8 mouse cellular contexts compared by ENCODE assay signal in genomic region chr11:33176525-33177245, GRCm38 (mm10). TPM values are rescaled to one million over a fixed set of nuclear protein-coding genes. Genes with fewer than 3 reads are reported as not detected.
DNase-seq lines count a peak whose midpoint lies in the region; ATAC-seq and TF ChIP-seq lines count a peak whose summit lies in the region.

No protein-coding gene starts in this region.

- no peak overlapping the region for H3K27ac ChIP-seq in heart, embryonic 12.5 days (ENCODE audit: poor library complexity, severe bottlenecking)
- no peak overlapping the region for H3K27ac ChIP-seq in forebrain, embryonic 16.5 days (ENCODE audit: low read length)
- no peak overlapping the region for H3K27ac ChIP-seq in left cerebral cortex, adult 2 months
- no peak overlapping the region for H3K27ac ChIP-seq in midbrain, embryonic 16.5 days (ENCODE audit: low read length)

- H3K4me1 ChIP-seq in heart, embryonic 12.5 days (replicated peaks) = peaks cover 10% of the 10 kb centered on the region
- peaks cover 8% of the 10 kb centered on the region for H3K4me1 ChIP-seq in forebrain, embryonic 16.5 days (replicated peaks; ENCODE audit: control insufficient read depth, insufficient read depth, low read length)
- H3K4me1 ChIP-seq in midbrain, embryonic 16.5 days (ENCODE audit: control insufficient read depth, insufficient read depth, low read length) = peaks cover 5% of the 10 kb centered on the region; the same call in 1 of the 2 replicates

- no peak overlapping the region for H3K9ac ChIP-seq in heart, embryonic 12.5 days
- no peak overlapping the region for H3K9ac ChIP-seq in forebrain, embryonic 16.5 days (replicated peaks; ENCODE audit: low read depth, low read length)
- no peak overlapping the region for H3K9ac ChIP-seq in midbrain, embryonic 16.5 days (ENCODE audit: low read depth, low read length)

- no peaks in the 10 kb centered on the region for H3K36me3 ChIP-seq in heart, embryonic 12.5 days
- H3K36me3 ChIP-seq in forebrain, embryonic 16.5 days (ENCODE audit: control insufficient read depth, insufficient read depth) = no peaks in the 10 kb centered on the region
- no peaks in the 10 kb centered on the region for H3K36me3 ChIP-seq in midbrain, embryonic 16.5 days (ENCODE audit: control insufficient read depth, insufficient read depth, low read length)

- H3K4me3 ChIP-seq in heart, embryonic 12.5 days = no peak overlapping the region
- H3K4me3 ChIP-seq in forebrain, embryonic 16.5 days (replicated peaks; ENCODE audit: low read length) = no peak overlapping the region
- H3K4me3 ChIP-seq in left cerebral cortex, adult 2 months = no peak overlapping the region
- no peak overlapping the region for H3K4me3 ChIP-seq in midbrain, embryonic 16.5 days (ENCODE audit: low read depth, low read length)

- peak; percentile 87 for TF ChIP-seq CTCF in left cerebral cortex, adult 2 months (IDR thresholded peaks at IDR 0.05)

- H3K27me3 ChIP-seq in heart, embryonic 12.5 days (replicated peaks) = peaks cover 63% of the 10 kb centered on the region
- 0 out of 2 replicates have a peak, but pooled peaks cover 5% of the 10 kb centered on the region for H3K27me3 ChIP-seq in forebrain, embryonic 16.5 days (replicated peaks; ENCODE audit: control insufficient read depth, insufficient read depth, low read length)
- H3K27me3 ChIP-seq in midbrain, embryonic 16.5 days (ENCODE audit: control insufficient read depth, insufficient read depth, low read depth, low read length) = peaks cover 11% of the 10 kb centered on the region

- intact Hi-C loops in left cerebral cortex, adult 2 months (cut with DNase I) = loop anchor here (1.0 to 10.0 kb wide), 6 partner anchors 119 to 738 kb away; no protein-coding TSS in a partner anchor
- intact Hi-C loops in gastrocnemius, postnatal 36 days (cut with DNase I) = loop anchor here (1.0 to 5.0 kb wide), 3 partner anchors 121 to 546 kb away; no protein-coding TSS in a partner anchor

- H3K4me2 ChIP-seq in heart, embryonic 12.5 days = no peak overlapping the region
- no peak overlapping the region for H3K4me2 ChIP-seq in forebrain, embryonic 16.5 days (ENCODE audit: low read length)
- H3K4me2 ChIP-seq in midbrain, embryonic 16.5 days (ENCODE audit: low read length) = no peak overlapping the region

- 0 out of 2 replicates have a peak, but pooled peaks cover 4% of the 10 kb centered on the region for H3K9me3 ChIP-seq in heart, embryonic 12.5 days (replicated peaks)
- H3K9me3 ChIP-seq in forebrain, embryonic 16.5 days (ENCODE audit: control insufficient read depth, low read length) = no peaks in the 10 kb centered on the region
- H3K9me3 ChIP-seq in midbrain, embryonic 16.5 days (replicated peaks; ENCODE audit: control insufficient read depth, low read length, poor library complexity, severe bottlenecking) = no peaks in the 10 kb centered on the region

- DNase-seq in heart, adult 11 months = peak; percentile 64
- DNase-seq in 416B (ENCODE audit: low read depth) = peak; percentile 59
- DNase-seq in cerebellum, adult 11 months = peak; percentile 53
- DNase-seq in left cerebral cortex, adult 2 months (ENCODE audit: extremely low spot score in 1 of 2, low spot score in 2 of 2) = no peak
- no peak for DNase-seq in gastrocnemius, postnatal 36 days

- no peak for ATAC-seq in heart, embryonic 12.5 days (ENCODE audit: insufficient number of reproducible peaks, low FRiP score)
- ATAC-seq in forebrain, embryonic 16.5 days = peak; percentile 78; the same call in 1 of the 2 replicates
- peak; percentile 76 for ATAC-seq in midbrain, embryonic 16.5 days

- 30% methylated on average over 20 of the region's 20 CpGs for WGBS in heart, embryonic 12.5 days
- WGBS in forebrain, embryonic 16.5 days = 34% methylated on average over 20 of the region's 20 CpGs
- WGBS in midbrain, embryonic 16.5 days = 32% methylated on average over 20 of the region's 20 CpGs

RNA-seq across cellular contexts. Expression of gene Npm1, which starts 13.7 kb away (rescaled TPM):
- 513 and 525 TPM in 2 replicates for polyA plus RNA-seq in heart, embryonic 12.5 days (2016; fragmentation: Nextera tagmentation; extraction: Ambion mirVana)
- polyA plus RNA-seq in forebrain, embryonic 16.5 days (2015; fragmentation: Nextera tagmentation; extraction: Ambion mirVana) = 479 and 511 TPM in 2 replicates
- total RNA-seq in left cerebral cortex, adult 2 months (2021) = 100 to 1,000 TPM; 146 to 152 TPM
- 349 and 380 TPM in 2 replicates for polyA plus RNA-seq in midbrain, embryonic 16.5 days (2015; fragmentation: Nextera tagmentation; extraction: Ambion mirVana)
- 100 to 1,000 TPM in 1 of 2 experiments, 10 to 100 TPM in 1; 86.6 to 116 TPM for total RNA-seq in gastrocnemius, postnatal 36 days (2021)

RNA-seq across cellular contexts. Expression of gene Tlx3, which starts 26.7 kb away (rescaled TPM):
- polyA plus RNA-seq in heart, embryonic 12.5 days (2016; fragmentation: Nextera tagmentation; extraction: Ambion mirVana) = not detected in 2 replicates
- not detected in 2 replicates for polyA plus RNA-seq in forebrain, embryonic 16.5 days (2015; fragmentation: Nextera tagmentation; extraction: Ambion mirVana)
- total RNA-seq in left cerebral cortex, adult 2 months (2021) = not detected
- polyA plus RNA-seq in midbrain, embryonic 16.5 days (2015; fragmentation: Nextera tagmentation; extraction: Ambion mirVana) = 0.85 and 0.89 TPM in 2 replicates
- total RNA-seq in gastrocnemius, postnatal 36 days (2021) = not detected

RNA-seq across cellular contexts. Expression of gene Fgf18, which starts 29.5 kb away (rescaled TPM):
- 2.6 TPM in 2 replicates for polyA plus RNA-seq in heart, embryonic 12.5 days (2016; fragmentation: Nextera tagmentation; extraction: Ambion mirVana)
- polyA plus RNA-seq in forebrain, embryonic 16.5 days (2015; fragmentation: Nextera tagmentation; extraction: Ambion mirVana) = 3.8 and 4.3 TPM in 2 replicates
- 1 to 10 TPM; 1.9 to 2.6 TPM for total RNA-seq in left cerebral cortex, adult 2 months (2021)
- 2.7 and 4.8 TPM in 2 replicates for polyA plus RNA-seq in midbrain, embryonic 16.5 days (2015; fragmentation: Nextera tagmentation; extraction: Ambion mirVana)
- total RNA-seq in gastrocnemius, postnatal 36 days (2021) = 1 to 10 TPM in 1 of 2 experiments, under 1 TPM in 1; 0.86 to 2.4 TPM

Comparison
In these comparisons a context has a peak if more than half of its experiments do, and no peak if none do; other contexts are left out.
1. DNase-seq: peak in heart, adult 11 months (single experiment), 416B (single experiment) and cerebellum, adult 11 months (single experiment); none in left cerebral cortex, adult 2 months (0 of 2) and gastrocnemius, postnatal 36 days (0 of 2).